Mouse (Mus musculus) embryonic facial prominence, embryonic 15.5 days (tissue): ENCODE measurements around the gene Rnf135. TPM values are rescaled to one million over a fixed set of nuclear protein-coding genes. Genes with fewer than 3 reads are reported as not detected.

Experiments used
- ATAC-seq: fragments of 200-750 bp; cut with Nextera tagmentation; 2 replicates; pipeline ENCODE4 v1.8.0; 2017; ENCODE audit warnings: low read depth, moderate TSS enrichment; ENCODE audit not compliant: insufficient number of reproducible peaks, low FRiP score, low TSS enrichment
- H3K27ac ChIP-seq: fragments of 300-500 bp; sonication (generic); replicated peaks from 2 replicates; pipeline ENCODE4 v1.5.1; 2015; ENCODE audit warnings: mild to moderate bottlenecking, inconsistent platforms
- H3K27me3 ChIP-seq: fragments of 300-500 bp; sonication (generic); 2 replicates; pipeline ENCODE4 v1.6.1; 2015; ENCODE audit warnings: inconsistent platforms
- H3K36me3 ChIP-seq: fragments of 300-500 bp; sonication (generic); 2 replicates; pipeline ENCODE4 v1.6.1; 2015; ENCODE audit warnings: mild to moderate bottlenecking, inconsistent platforms
- H3K4me1 ChIP-seq: fragments of 300-500 bp; sonication (generic); 2 replicates; pipeline ENCODE4 v1.6.1; 2015; ENCODE audit warnings: inconsistent platforms
- H3K4me2 ChIP-seq: fragments of 300-500 bp; sonication (generic); replicated peaks from 2 replicates; pipeline ENCODE4 v1.6.1; 2015; ENCODE audit warnings: mild to moderate bottlenecking, inconsistent platforms
- H3K4me3 ChIP-seq: fragments of 300-500 bp; sonication (generic); replicated peaks from 2 replicates; pipeline ENCODE4 v1.5.1; 2015; ENCODE audit warnings: mild to moderate bottlenecking, inconsistent platforms
- H3K9ac ChIP-seq: fragments of 300-500 bp; sonication (generic); 2 replicates; pipeline ENCODE4 v1.6.1; 2015; ENCODE audit warnings: inconsistent platforms
- H3K9me3 ChIP-seq: fragments of 300-500 bp; sonication (generic); replicated peaks from 2 replicates; pipeline ENCODE4 v1.6.1; 2016; ENCODE audit warnings: inconsistent platforms
- WGBS: fragments of 180-500 bp; shearing (Covaris S2); methylation state at CpG from one replicate; pipeline ENCODE4 v1.1.7; 2015; 5-methylcytosine and 5-hydroxymethylcytosine counted together
- polyA plus RNA-seq: library from polyadenylated mRNA; unstranded; fragments of >200 nt; fragmentation: Nextera tagmentation; extraction: Ambion mirVana; gene quantifications from 2 replicates; pipeline ENCODE4 v1.2.1, GENCODE M21; 2015

The Rnf135 gene
- polyA plus RNA-seq, 1 experiment from 2014 or later = 9.5 TPM

- ATAC-seq = no peak
- H3K4me1 ChIP-seq = no peaks in the 10 kb centered on the region
- no peak overlapping the region for H3K4me2 ChIP-seq
- no peak overlapping the region for H3K4me3 ChIP-seq
- peaks cover 75% of the 10 kb centered on the region for H3K36me3 ChIP-seq
- no peak overlapping the region for H3K9ac ChIP-seq
- no peak overlapping the region for H3K27ac ChIP-seq
- H3K27me3 ChIP-seq = no peaks in the 10 kb centered on the region
- H3K9me3 ChIP-seq = no peaks in the 10 kb centered on the region
These were observed 63.4 kb downstream of the Rnf135 start for GRCm38 (mm10) chr11:80247026-80247425.

- no peak overlapping the region for H3K9ac ChIP-seq
- no peak for ATAC-seq
- H3K4me1 ChIP-seq = no peaks in the 10 kb centered on the region
- H3K27me3 ChIP-seq = no peaks in the 10 kb centered on the region
- no peak overlapping the region for H3K4me2 ChIP-seq
- H3K9me3 ChIP-seq = no peaks in the 10 kb centered on the region
- H3K27ac ChIP-seq = no peak overlapping the region
- no peak overlapping the region for H3K4me3 ChIP-seq
- 89% methylated on average over 3 of the region's 3 CpGs for WGBS
- H3K36me3 ChIP-seq = peaks cover 66% of the 10 kb centered on the region
These were observed 64.9 kb downstream of the Rnf135 start for GRCm38 (mm10) chr11:80248531-80248930.

Other genes starting within 250 kb of the Rnf135 start
- gene Utp6, start 221.5 kb upstream of the Rnf135 start, polyA plus RNA-seq = 45.2 and 52.1 TPM in 2 replicates
- 18.0 and 18.1 TPM in 2 replicates for gene Suz12, start 190.7 kb upstream of the Rnf135 start, polyA plus RNA-seq
- 40.7 and 46.0 TPM in 2 replicates for gene Crlf3, start 102.9 kb upstream of the Rnf135 start, polyA plus RNA-seq
- gene Atad5, start 94.5 kb upstream of the Rnf135 start, polyA plus RNA-seq = 8.5 and 9.3 TPM in 2 replicates
- 24.2 and 26.0 TPM in 2 replicates for gene Tefm, start 41.7 kb upstream of the Rnf135 start, polyA plus RNA-seq
- 2.4 and 3.0 TPM in 2 replicates for gene Adap2, start 29.7 kb upstream of the Rnf135 start, polyA plus RNA-seq
- gene Rhot1, start 25.2 kb downstream of the Rnf135 start, polyA plus RNA-seq = 52.0 and 56.5 TPM in 2 replicates
- gene Rhbdl3, start 117.1 kb downstream of the Rnf135 start, polyA plus RNA-seq = 7.3 and 8.3 TPM in 2 replicates
- gene 5730455P16Rik, start 194.2 kb downstream of the Rnf135 start, polyA plus RNA-seq = 20.3 and 20.9 TPM in 2 replicates
- 203 and 207 TPM in 2 replicates for gene Zfp207, start 199.4 kb downstream of the Rnf135 start, polyA plus RNA-seq
- 293 and 308 TPM in 2 replicates for gene Psmd11, start 244.8 kb downstream of the Rnf135 start, polyA plus RNA-seq